Mouse (Mus musculus): ENCODE data around the gene Btbd11.

DNA sequence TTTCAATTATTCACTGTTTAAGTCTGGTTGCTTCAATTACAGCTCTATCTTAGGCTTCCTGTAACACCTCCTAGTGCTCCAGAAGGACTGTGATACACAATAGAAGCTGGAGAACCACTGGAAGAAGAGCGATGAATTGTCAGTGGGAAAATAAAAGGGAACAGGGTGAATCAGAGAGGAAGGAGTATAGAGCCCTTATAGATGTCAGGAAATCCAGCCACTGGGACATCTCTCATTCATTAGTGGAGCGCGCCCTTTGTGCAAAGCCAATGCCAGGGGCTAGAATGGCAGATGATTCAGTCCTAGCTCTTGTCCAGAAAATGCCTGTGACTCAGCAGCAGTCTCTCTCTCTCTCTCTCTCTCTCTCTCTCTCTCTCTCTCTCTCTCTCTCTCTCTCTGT lies 59.3 kb downstream of the Btbd11 start:
- TF ChIP-seq CTCF (IDR thresholded peaks at IDR 0.05; ENCODE audit: low read depth) = no peak
- no peak for TF ChIP-seq EP300 (optimal IDR thresholded peaks at IDR 0.05)
